Mouse (Mus musculus) heart, postnatal 0 days (tissue): ENCODE measurements at regions not wholly inside any gene's neighbourhood (a gene's known extent, or its start where the extent isn't known, plus 50 kb on each side); places are given as distances from the start of the nearest gene placed in this dataset.

Experiments
- ATAC-seq: fragments of 200-750 bp; cut with Nextera tagmentation; 2 replicates; pipeline ENCODE4 v1.8.0; 2017; ENCODE audit warnings: low read depth, moderate number of reproducible peaks, moderate library complexity; ENCODE audit not compliant: insufficient read depth
- DNase-seq: peaks from one replicate; pipeline ENCODE4 v3.0.0-alpha.2; 2016; ENCODE audit warnings: low spot score
- H3K27ac ChIP-seq: fragments of 300-500 bp; sonication (generic); 2 replicates; pipeline ENCODE4 v1.5.1; 2014; ENCODE audit warnings: low read depth, mild to moderate bottlenecking
- H3K27me3 ChIP-seq: fragments of 300-500 bp; sonication (generic); 2 replicates; pipeline ENCODE4 v1.6.1; 2014; ENCODE audit warnings: low read length, mixed read lengths; ENCODE audit not compliant: control insufficient read depth, insufficient read depth
- H3K36me3 ChIP-seq: fragments of 300-500 bp; sonication (generic); replicated peaks from 2 replicates; pipeline ENCODE4 v1.6.1; 2014; ENCODE audit warnings: low read length, mixed read lengths; ENCODE audit not compliant: control insufficient read depth, insufficient read depth
- H3K4me1 ChIP-seq: fragments of 300-500 bp; sonication (generic); 2 replicates; pipeline ENCODE4 v1.6.1; 2014; ENCODE audit warnings: antibody characterized with exemption; ENCODE audit not compliant: control insufficient read depth, insufficient read depth
- H3K4me2 ChIP-seq: fragments of 300-500 bp; sonication (generic); 2 replicates; pipeline ENCODE4 v1.6.1; 2014; ENCODE audit warnings: low read depth, mild to moderate bottlenecking, low read length, moderate library complexity
- H3K4me3 ChIP-seq: fragments of 300-500 bp; sonication (generic); 2 replicates; pipeline ENCODE4 v1.5.1; 2014; ENCODE audit warnings: low read depth, low read length
- H3K9ac ChIP-seq: fragments of 300-500 bp; sonication (generic); replicated peaks from 2 replicates; pipeline ENCODE4 v1.6.1; 2014; ENCODE audit warnings: low read depth, low read length, mixed read lengths
- H3K9me3 ChIP-seq: fragments of 300-500 bp; sonication (generic); replicated peaks from 2 replicates; pipeline ENCODE4 v1.6.1; 2016; ENCODE audit warnings: low read length; ENCODE audit not compliant: control insufficient read depth
- CTCF ChIP-seq: IDR thresholded peaks from 2 replicates; pipeline ENCODE4 v1.5.1; 2016; ENCODE audit warnings: antibody characterized with exemption, control low read depth, low read depth
- EP300 ChIP-seq: IDR thresholded peaks from 2 replicates; pipeline ENCODE4 v1.6.1; 2016; ENCODE audit warnings: antibody characterized with exemption, low read depth
- WGBS: fragments of 180-500 bp; shearing (Covaris S2); extraction: QIAGEN DNeasy Blood & Tissue Kit; methylation state at CpG from one replicate; pipeline ENCODE4 v1.1.7; 2014; 5-methylcytosine and 5-hydroxymethylcytosine counted together

DNA sequence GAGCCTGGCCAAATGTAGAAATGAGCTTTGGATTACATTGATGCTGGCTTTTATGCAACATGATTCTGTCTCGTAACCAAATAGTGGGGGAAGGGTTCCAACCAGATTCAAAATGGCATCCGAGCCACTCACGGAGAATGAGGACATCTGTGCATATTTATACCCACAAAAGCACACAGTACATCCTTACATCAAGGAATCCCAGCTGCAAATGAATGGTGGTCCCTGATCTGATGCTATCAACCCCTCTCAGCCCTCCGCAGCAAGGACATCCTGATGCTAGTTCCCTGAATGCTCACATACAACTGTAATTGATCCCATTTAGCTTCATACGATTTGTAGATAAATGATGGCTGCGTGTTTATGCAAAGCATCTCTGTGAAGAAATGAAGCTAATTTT is 215.9 kb downstream of the Samd5 start:
- Histone ChIP-seq H3K9ac (no peak overlapping the region), H3K4me2 (no peak overlapping the region), H3K4me1 (no peaks in the 10 kb centered on the region), H3K4me3 (no peak overlapping the region), H3K27me3 (no peaks in the 10 kb centered on the region), H3K36me3 (no peaks in the 10 kb centered on the region), H3K9me3 (no peaks in the 10 kb centered on the region), H3K27ac (no peak overlapping the region)
- ATAC-seq (no peak), DNase-seq (no peak)
- TF ChIP-seq CTCF (no peak), EP300 (no peak)
- WGBS, result 87% methylated on average over 6 of the region's 6 CpGs

DNA sequence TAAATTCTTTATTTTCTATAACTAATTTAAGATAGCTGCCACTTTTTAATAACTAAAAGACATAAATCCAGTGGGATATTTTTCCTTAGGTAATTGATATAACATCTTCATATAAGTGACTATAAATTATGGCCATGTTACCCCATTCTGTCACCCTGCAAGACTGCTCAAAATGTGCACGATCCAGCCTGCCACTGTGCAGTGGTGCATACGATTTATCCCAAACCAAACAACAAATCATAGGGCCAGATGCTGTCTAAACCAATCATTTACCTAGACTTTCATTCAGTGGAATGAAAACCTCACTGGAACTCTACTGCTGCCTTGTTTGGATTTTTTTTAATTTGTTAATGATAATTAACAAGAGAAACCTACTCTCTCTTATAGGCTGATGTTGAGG is 216.5 kb downstream of the Samd5 start:
- WGBS, result 84% methylated on average over 2 of the region's 2 CpGs
- ATAC-seq, result no peak

DNA sequence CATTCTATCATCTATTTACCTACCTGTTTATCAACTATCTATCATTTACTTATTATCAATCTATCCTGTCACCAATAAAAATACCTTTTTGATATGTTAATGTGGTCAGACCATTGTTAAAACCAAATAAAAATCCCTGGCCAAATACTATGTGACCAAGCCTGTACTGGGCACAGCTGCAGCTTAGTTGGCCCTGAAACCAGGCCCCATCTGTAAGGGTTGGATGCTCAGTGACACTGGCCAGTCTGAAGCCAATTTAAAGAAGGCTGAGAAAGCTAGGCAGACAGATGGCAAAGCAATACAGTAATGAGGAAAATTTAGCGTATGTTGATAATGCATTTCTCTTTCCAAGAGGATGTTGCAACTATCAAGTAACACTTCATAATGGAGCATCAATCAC is 217.8 kb downstream of the Samd5 start:
- WGBS, result 83% methylated on average over 1 of the region's 1 CpGs
- no peak overlapping the region for H3K9ac ChIP-seq
- no peak overlapping the region for H3K4me2 ChIP-seq
- H3K27me3 ChIP-seq, result no peaks in the 10 kb centered on the region
- no peak overlapping the region for H3K27ac ChIP-seq
- TF ChIP-seq CTCF (no peak), EP300 (no peak)
- H3K36me3 ChIP-seq, result no peaks in the 10 kb centered on the region
- ATAC-seq (no peak), DNase-seq (no peak)
- no peaks in the 10 kb centered on the region for H3K4me1 ChIP-seq
- H3K9me3 ChIP-seq, result no peaks in the 10 kb centered on the region
- no peak overlapping the region for H3K4me3 ChIP-seq

More for the DNA sequence above, 216.5 kb downstream of the Samd5 start:
- H3K4me2 ChIP-seq, result no peak overlapping the region
- H3K27ac ChIP-seq, result no peak overlapping the region
- H3K27me3 ChIP-seq, result no peaks in the 10 kb centered on the region
- H3K36me3 ChIP-seq, result no peaks in the 10 kb centered on the region
- no peaks in the 10 kb centered on the region for H3K9me3 ChIP-seq
- no peaks in the 10 kb centered on the region for H3K4me1 ChIP-seq
- DNase-seq, result no peak
- no peak overlapping the region for H3K4me3 ChIP-seq
- H3K9ac ChIP-seq, result no peak overlapping the region
- no peak for TF ChIP-seq CTCF
- TF ChIP-seq EP300, result no peak

DNA sequence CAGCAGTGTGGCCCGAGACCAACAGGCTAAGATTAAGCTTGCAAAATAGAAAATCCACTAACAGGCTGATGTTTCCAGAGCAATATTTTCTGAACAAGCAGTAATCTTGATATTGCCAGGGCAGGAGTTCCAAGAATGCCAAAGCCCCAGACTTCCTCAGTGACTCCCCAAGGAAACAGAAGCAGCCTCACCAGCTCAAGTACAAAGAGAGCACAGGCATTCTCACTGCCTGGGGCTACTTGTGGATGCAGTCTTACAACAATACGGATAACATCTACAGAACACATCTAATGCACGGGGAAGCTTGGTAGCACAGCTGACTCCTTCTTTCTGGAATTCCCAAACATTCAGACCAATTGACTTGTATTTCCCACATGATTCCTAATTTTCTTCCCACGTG is 235.9 kb downstream of the Samd5 start:
- no peaks in the 10 kb centered on the region for H3K36me3 ChIP-seq
- H3K9ac ChIP-seq, result no peak overlapping the region
- no peak overlapping the region for H3K4me3 ChIP-seq
- no peaks in the 10 kb centered on the region for H3K27me3 ChIP-seq
- ATAC-seq (no peak), DNase-seq (no peak)
- H3K4me1 ChIP-seq, result no peaks in the 10 kb centered on the region
- TF ChIP-seq CTCF, result no peak
- no peak for TF ChIP-seq EP300
- H3K27ac ChIP-seq, result no peak overlapping the region
- H3K4me2 ChIP-seq, result no peak overlapping the region
- 61% methylated on average over 4 of the region's 4 CpGs for WGBS
- H3K9me3 ChIP-seq, result no peaks in the 10 kb centered on the region

DNA sequence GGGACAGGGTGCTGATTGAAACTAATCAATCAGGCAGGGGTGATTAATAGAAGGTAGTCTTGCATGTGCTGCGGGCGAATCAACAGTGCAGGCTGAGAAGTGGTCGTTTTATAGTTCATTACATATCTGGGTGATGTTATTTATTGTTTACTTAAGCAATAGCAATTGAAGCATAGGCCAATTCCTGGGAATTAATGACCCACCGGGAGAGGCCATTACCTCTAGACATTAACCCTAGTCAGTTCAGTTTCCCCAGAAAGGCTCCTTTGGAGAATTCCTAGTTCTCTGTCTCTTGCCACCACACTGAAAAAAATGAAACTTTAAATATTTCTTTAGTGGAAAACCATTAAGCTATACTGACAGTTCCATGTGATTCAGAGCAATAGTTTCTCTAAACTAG is 236.6 kb downstream of the Samd5 start:
- no peak overlapping the region for H3K9ac ChIP-seq
- H3K4me2 ChIP-seq, result no peak overlapping the region
- no peaks in the 10 kb centered on the region for H3K27me3 ChIP-seq
- no peak overlapping the region for H3K27ac ChIP-seq
- H3K9me3 ChIP-seq, result no peaks in the 10 kb centered on the region
- TF ChIP-seq EP300, result no peak
- TF ChIP-seq CTCF, result no peak
- DNase-seq (no peak), ATAC-seq (no peak)
- no peak overlapping the region for H3K4me3 ChIP-seq
- no peaks in the 10 kb centered on the region for H3K4me1 ChIP-seq
- no peaks in the 10 kb centered on the region for H3K36me3 ChIP-seq
- WGBS, result 86% methylated on average over 4 of the region's 4 CpGs

DNA sequence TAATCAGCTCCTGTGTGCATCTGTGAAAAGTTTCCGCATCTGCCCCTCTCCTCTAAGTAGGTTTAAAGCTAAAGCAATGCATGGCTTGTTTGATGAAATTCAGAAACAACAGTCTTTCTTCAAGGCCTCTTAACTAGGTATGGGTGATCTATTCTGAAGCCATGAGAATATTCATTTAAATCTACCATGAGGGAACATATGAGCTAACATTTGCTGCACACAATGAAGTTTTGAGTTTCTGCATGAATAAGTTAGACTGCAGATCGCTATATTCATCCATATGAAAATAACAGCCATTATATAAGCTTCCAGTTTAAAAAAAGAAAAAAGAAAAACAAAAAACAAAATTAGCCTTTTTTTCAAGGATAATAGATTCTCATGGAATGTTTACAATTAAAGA is 245.9 kb downstream of the Samd5 start:
- no peak for DNase-seq
- H3K9ac ChIP-seq, result no peak overlapping the region
- H3K4me1 ChIP-seq, result no peaks in the 10 kb centered on the region
- TF ChIP-seq CTCF (no peak), EP300 (no peak)
- H3K9me3 ChIP-seq, result no peaks in the 10 kb centered on the region
- 90% methylated on average over 2 of the region's 2 CpGs for WGBS
- no peak overlapping the region for H3K27ac ChIP-seq
- no peak overlapping the region for H3K4me2 ChIP-seq
- no peaks in the 10 kb centered on the region for H3K27me3 ChIP-seq
- ATAC-seq, result no peak
- H3K4me3 ChIP-seq, result no peak overlapping the region
- H3K36me3 ChIP-seq, result no peaks in the 10 kb centered on the region
